Mouse (Mus musculus) adrenal gland, postnatal 36 days (tissue): ENCODE results near the gene Grap2. TPM values are rescaled to one million over a fixed set of nuclear protein-coding genes. Genes with fewer than 3 reads are reported as not detected.

Experiments used
- DNase-seq, 2 experiments: peaks; one replicate each; pipeline ENCODE4 v3.0.0; 2021; ENCODE audit warnings: mixed read lengths in 1 of 2
- total RNA-seq, 2 experiments: library from RNA; stranded (reverse); gene quantifications; 2 replicates each; pipeline ENCODE4 v1.2.3; 2021

Grap2 gene
- total RNA-seq, 2 experiments from 2014 or later: 0.70 to 0.76 TPM

- DNase-seq: no peak
These were observed 64.5 kb downstream of the Grap2 start for GRCm38 (mm10) chr15:80636757-80637372.

DNA sequence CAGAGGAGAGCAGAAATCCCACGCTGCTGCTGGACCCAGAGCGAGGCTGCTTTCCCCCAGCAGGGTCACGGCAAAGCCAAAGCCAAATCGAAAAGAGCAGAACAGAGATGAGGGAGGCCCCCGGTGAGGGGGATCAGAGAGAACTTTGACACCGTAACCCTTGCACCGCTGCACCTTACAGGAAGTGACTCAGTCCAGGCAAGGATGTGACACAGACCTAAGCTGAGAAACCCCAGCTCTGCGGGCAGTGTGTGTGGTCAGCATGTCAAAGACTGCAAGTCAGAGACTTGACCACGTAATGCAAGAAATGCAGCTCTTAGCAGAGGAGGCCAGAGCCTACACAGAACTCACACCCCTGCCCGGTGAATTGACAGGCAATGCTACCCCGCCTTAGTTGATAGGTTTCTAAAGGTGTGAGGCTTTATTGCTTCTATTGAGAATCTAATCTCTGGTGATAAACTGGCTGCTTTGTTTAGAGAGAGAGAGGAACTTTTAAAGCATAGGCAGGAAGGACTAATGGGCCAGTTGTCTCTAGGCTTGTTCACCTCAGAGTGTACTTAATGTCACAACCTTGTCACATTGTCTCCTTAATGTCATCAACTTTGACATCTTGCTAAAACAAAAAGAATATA is 66.8 kb downstream of the Grap2 start:
- DNase-seq: no peak

DNA sequence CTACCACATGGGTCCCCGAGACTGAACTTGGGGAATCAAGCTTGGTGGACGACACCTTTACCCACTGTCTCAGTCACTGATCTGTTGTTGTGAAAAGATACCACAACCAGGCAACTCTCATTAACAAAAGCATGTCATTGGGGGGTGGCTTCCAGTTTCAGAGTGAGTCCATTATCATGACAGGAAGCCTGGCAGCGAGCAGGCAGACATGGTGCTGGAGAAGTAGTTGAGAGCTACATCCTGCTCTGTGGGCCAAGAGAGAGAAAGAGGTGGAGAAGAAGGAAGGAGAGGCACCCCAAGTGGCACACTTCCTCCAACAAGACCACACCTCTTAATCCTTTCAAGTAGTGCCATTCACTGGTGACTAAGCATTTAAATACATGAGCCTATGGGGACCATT is 67.5 kb downstream of the Grap2 start:
- no peak for DNase-seq

DNA sequence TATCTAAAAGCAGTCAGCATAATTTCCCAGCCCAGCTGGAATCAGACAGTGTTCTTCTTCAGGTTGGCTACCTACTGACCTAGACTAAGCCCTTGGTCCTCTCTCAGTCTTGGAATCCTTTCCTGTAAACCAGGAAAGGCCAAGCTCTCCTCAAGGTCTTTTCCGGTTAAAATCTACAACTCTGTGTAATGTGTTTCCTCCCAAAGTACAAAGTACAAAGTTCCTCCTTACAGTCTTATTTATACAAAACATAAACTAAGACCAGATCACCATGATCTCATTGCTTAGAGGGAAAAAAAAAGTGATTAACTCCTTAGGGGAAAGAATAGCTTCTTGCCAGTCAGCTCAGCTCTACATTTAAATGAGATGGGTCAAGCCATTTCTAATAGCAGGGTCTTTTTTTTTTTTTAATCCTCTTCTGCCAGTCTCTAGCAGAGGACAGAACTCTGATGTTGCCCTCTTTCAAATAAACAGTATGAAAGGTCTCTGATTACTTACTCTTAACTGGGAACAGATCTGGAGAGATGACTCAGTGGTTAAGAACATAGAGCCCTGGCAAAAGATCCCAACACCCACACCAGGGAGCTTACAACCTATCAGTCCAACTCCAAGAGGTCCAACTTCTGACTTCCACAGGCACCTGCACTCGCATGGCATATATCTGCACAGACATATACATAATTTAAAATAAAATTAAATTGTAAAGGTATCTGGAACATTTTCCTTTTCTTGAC is 69.5 kb downstream of the Grap2 start:
- DNase-seq: no peak

DNA sequence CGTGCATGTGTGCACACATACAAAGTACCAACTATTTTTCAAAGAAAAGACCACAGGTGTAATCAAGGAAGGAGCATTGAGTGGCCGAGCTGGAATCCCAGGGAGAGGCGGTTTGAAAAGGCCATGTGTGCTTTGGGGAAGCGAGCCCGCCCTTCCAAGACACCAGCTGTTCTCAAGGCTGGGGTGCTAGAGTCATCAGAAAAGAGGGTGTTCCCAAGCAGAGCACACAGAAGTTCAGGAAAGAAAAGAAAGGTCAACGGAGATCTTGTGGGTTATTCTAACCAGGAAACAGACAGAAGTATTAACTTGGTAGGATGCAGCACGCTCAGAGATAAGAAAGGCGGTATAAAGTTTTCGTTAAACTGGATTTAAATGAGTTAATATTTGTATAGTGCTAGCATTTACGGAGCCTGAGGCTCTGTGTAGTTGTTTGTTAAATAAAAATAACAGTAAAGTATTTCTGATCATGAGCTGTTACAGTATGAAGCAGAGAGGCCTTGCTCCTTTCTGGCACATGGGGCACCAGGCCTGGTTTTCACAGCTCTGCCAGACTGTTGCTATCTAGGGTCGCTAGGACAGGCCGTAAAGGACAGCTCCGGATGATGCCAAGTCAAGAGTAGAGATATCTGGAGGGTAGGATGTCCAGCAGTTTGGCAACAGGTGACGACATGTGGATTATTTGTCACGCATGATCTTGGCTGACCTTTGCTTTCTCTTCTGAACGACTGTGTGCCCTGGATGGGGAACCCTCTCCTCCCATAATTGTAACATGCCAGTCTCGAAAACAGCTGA is 72.8 kb downstream of the Grap2 start:
- no peak for DNase-seq

DNA sequence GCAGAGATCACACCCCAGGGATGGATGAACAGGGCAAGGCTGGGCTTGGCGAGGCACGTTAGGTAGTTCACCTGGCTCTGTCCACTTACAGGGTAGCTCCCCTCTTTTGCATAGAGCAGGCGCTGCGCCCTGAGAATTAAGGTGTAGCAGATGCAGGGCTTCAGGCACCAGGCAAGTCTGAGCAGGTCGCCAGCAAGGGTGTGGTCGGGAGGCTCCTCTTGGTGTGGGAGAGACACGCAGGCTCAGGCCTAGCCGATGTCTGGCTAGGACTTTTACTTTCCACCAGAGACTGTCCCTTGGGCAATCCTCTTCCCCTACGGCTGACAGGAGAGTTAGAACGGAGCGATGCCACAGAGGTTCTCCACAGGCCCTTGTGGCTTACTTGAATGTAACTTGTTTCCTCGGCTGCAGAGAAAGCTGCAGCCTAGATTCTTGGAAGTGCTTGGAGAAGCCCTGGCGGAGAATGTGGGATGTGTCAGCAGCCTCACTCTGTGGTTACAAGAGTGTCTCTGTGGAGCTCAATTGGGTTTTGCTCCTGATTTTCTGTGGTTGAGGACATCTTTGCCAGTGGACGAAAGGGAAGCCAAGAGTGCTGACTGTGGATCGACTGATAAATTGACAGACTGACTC is 76.7 kb downstream of the Grap2 start:
- no peak for DNase-seq

GRCm38 (mm10) chr15:80650412-80650811 is 78.0 kb downstream of the Grap2 start:
- DNase-seq: no peak

GRCm38 (mm10) chr15:80653865-80654264 is 81.5 kb downstream of the Grap2 start:
- peak; percentile 7 to 28 for DNase-seq

DNA sequence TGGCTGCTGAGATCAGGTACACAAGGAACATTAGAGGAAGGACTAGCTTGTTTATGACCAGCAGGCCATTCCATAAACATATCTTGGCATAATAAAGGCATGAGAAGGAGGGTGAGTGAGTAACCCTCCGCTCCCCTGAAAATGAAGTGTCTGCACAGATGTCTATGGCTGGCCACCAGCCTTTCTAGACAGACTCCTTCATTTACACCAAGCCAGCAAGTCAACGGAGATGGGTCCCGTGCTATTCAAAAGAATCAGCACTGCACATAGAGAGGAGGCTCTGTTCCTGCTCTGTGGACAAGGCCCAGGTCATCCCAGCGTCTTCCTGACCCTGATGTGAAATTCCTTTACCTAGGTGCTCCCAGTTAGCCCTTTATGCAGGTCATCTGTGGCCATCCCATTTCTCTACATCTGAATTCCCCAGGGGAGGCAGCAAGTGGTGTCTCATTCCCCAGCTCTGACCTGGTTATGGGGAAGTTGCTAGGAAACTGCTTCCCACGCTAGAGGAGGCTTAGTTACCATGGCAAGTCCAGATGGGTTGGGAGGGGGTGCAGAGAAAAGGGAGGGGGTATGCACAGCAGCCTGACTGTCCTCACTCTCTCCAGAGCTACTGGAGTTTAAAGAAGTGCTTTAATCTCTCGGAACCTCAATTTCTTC is 86.5 kb downstream of the Grap2 start:
- no peak for DNase-seq

- no peak for DNase-seq
These were observed 88.6 kb downstream of the Grap2 start for GRCm38 (mm10) chr15:80660963-80661362.

- no peak for DNase-seq
These were observed 92.0 kb downstream of the Grap2 start for GRCm38 (mm10) chr15:80664444-80664843.

- peak; percentile 27 to 41 for DNase-seq
These were observed 99.2 kb downstream of the Grap2 start, which contains the start of gene Fam83f for GRCm38 (mm10) chr15:80671295-80672252. TSS of gene Fam83f (plus strand) at chr15:80671847.

DNA sequence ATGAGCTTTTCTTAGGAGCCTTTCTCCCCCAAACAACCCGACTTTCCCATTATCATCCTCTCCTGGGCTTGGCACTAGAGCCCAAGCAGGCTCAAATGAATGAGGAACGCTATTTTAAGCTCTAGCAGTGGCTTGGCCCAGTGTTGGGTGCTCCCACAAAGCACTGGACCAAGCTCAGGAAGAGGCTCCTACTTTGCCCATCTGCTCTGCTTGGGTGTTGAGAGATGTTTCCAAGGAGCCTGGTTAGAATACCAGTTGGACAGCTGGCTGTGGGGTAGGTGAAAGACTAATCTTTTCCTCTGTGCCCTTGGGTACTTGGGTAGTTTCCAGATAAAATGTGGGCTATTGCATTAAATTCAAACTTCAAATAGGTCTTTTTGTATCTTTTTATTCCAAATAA is 100.4 kb downstream of the Grap2 start:
- DNase-seq: no peak

DNA sequence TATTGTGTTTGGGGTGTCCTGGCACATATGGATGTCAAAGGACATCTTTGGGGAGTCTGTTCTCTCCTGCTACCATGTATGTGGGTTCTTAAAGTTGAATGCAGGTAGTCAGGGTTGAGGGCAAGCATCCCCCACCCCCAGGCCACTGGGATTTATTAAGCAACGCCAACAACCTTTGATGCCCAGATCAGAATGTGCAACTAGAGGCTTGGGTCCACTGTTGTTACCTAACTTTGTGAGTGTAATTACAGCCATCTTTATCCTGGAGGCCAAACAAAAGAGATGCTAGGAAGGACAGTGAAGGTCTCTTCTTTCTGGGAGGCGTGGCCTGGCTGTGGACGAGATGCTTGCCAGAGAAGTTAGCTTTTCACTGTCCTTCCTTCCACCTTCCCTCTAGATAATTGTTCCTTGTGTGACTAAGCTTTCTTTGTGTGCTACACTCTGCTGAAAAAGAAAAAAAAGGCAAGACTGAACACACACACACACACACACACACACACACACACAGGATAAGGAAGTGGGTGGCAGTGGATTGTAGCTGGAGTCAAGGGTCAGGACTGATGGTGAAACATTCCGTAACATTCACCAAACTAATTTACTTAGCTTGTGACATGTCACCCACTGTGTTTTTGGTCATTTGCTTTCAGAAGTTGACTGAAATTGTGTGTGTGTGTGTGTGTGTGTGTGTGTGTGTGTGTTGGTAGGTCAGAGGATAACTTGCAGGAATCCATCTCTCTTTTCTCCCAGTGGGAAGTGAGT is 101.1 kb downstream of the Grap2 start:
- no peak for DNase-seq

DNA sequence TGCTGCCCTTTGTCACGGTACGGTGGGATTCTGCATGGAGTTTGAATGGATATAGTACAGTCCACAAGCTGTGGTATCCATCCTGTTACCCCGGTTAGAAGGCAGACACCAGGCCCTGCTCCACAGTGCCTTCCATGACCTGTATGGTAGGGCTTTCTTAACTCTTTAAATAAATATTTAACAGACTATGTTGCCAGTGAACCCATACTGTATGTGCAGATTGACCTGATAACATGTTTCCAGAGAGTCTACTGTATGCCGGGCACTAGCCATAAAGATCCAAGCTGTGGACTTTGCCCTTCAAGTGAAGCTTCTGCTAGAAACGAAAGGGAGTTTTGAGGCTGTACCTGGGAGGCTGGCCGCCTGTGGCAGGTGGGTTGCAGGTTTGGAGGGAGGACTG is 102.3 kb downstream of the Grap2 start:
- DNase-seq: no peak

DNA sequence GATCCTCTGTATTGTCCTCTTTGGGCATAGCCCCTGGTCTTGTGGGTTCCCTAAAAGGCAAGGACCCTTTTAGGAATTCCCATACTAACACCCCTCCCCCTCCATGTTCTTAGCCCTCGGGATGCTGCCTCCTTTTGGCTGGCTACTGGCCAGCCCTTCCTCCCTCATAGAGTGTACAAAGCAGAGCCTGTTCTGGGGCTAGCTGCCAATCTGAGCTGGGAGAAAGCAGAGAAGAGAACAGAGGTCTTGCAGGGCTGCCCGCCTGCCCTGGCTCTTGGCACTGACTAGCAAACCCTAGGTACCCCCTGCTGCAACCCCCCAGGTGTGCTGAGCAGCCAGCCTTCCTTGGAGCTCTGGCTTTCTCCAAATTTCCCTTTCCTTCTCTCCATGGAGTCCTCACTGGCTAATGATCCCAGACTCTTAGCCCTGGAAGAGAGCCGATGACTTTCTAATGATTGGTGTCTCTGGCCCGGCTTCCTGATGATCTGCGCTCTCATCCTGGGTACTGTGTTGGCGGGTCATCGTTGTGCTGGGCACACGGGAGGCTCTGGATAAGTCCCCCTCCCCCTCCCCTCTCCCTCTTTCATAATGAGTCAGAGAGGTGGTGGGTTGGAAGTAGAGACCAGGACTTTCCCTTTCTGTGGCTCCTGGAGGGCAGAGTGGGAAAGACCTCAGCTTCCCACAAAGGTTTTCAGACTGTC is 107.3 kb downstream of the Grap2 start:
- no peak for DNase-seq

DNA sequence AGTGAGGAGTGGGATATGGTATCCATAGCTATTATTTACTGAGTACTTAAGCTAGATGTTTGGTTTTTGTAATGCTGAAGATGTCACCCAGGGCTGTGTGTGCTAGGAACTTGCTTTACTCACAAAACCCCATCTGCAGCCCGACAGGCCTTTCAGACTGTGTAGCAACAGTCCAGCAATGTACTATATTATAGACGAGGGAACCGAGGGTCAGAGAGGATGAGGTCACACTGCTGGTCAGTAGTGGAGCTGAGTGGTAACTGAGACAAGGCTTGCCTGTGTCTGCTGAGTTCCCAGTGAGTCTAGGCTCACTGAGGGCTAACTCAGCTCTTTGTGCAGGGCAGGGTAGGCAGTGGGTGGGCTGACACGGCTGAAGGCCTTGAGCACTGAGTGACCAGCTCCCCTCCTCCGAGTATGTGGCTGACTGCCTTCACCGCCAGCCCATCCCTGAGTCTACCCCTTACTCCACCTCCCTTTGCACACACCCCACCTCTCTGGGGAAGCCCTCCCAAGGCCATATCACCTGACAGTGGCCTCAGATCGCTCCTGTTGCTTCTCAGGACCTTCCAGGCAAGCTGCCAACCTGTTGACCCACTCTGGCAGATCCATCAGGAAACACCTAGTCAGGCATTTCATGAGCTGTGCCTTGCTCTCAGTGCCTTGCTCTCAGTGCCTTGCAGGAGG is 108.1 kb downstream of the Grap2 start:
- DNase-seq: no peak

DNA sequence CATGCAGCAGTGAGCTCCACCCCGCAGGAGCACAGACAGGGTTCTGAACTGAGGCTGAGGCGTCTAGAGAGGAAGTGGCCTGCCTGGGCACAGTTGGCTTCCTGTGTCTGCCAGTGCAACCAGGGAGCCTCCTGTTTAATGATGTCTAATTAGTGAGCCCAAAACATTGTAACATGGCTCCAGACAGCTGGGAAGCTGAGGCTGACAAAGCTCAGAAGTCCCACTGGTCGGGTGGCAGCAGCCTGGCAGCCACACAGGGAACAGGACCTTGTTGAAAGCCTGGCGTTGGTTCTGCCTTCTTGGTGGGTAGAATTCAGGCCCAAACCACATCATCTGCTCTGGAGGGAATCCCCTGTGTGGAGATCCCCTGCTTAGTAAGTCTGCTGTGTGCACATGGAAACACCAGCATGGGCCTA is 109.1 kb downstream of the Grap2 start:
- no peak for DNase-seq
